Mouse (Mus musculus) embryo, embryonic 11 days (tissue): ENCODE data around the gene Tub.

Experiments
- DNase-seq: peaks from one replicate; pipeline ENCODE4 v3.0.0-alpha.2; 2015

Gene Tub

DNA sequence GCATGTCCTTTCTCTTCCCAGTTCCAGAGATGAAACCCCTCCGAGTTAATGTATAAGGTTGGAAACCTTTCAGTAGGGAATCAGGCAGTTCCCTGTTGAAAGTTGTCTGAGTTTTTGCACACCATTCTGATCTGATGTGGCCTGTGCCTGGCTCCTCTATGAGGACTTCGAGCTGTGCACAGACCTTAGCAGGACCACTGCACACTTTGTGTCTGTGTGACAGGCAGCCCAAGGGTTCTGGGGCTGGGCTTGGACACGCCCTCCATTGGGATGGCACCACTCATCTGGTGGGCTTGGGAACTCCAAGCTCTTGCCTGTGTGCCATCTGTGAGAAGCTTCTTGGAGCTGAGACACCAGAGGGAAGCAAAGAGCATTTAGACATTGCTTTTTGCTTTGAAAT is 81.2 kb downstream of the Tub start:
- DNase-seq = no peak

GRCm38 (mm10) chr7:109032054-109032453 is 81.9 kb downstream of the Tub start:
- no peak for DNase-seq

GRCm38 (mm10) chr7:109038121-109038735 is 88.1 kb downstream of the Tub start:
- DNase-seq = no peak

DNA sequence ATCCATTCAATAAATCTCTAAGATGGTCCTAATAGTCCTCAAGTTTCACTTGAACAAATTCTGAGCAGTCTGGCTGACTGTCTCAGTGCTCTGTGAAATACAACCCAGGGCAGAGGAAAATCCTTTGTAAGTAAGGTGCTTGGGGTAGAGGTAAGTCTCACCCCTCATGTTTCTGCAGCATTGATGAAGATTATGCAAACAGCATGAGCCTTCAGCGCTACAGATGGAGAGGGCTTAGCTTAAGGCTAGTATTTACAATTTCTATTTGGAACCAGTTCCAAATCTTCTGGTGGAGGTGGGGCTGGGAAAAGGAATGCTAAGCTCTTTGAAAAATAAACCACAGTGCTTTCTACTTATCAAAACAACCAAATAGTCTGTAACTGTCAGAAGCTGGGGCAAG is 88.8 kb downstream of the Tub start:
- DNase-seq = no peak

GRCm38 (mm10) chr7:109039445-109039844 is 89.3 kb downstream of the Tub start:
- DNase-seq = no peak

- DNase-seq = no peak
Observed at GRCm38 (mm10) chr7:109045876-109046275, 95.7 kb downstream of the Tub start.

DNA sequence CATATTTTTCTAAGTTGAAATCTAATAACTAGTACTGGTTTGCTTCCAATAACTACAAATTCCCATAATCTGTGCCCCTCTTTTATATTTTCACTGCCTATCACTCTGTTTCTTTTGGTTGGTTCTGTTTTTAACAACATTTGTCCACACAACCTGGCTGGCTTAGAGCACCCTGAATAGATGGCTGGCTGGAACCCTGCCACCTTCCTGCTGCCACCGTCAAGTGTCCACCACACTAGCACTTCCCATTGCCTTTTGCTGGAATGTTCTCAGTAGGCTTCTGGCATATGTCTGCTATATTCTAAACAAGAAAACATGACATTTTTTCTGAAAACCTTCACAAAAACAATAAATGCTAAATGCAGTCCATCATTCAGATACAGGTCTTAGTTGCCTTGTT is 100.7 kb downstream of the Tub start:
- DNase-seq = no peak

DNA sequence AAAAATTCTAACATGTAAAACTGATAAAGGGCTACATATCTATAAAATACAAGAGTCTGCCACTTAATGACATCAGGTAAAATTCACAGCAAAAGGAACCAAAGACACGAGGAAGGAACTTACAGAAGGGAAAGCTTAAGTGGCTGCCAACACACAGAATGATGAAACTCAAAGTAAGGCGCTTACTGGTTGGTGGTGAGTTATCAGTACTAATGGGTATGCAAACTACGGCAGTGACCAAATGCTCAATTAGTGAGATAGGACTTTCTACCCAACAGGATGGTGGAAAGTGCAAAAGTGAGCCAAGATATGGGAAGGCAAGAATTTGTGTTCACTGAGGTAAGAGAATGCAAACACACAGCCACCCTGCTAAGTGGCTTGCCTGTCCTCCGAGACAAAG is 109.4 kb downstream of the Tub start:
- no peak for DNase-seq

DNA sequence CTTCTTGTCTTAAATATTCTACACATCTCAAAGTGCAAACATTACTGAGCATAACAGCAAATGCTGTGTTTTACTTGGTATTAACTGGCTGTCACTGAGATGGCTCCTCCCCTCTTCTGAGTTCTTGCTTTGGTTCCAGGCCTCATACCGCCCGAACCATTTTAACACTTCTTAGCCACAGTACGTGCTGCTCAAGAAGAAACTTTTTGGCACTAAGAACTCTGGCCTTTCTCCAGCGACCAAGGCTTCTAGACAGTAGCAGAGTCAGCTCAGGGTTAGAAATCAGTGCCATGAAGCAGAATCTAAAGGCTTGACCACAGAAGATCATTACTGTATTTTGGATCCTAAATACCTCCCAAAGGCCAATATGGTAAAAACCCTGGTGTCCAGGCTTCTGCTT is 119.5 kb downstream of the Tub start:
- DNase-seq = no peak

DNA sequence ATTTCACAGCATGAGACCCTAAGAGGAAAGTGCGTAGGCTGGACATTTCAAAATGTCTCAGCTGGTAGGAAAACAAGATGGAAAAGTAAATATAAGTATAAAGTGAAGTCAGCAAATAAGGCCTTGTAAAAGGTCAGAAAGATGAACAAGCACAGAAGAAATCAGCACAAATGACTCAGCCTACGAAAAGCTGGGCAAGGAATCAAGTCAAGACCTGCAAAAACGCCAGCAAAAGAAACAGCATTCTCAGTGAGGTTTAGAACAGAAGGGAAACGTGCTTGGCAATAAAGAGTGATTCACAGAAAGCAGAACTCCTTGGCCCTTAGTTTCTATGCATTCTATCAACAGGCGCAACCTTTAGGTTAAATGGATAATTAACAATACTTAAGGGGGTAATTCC is 122.2 kb downstream of the Tub start:
- no peak for DNase-seq

- DNase-seq = peak; percentile 68
Observed at GRCm38 (mm10) chr7:109082269-109083112, 132.4 kb downstream of the Tub start.

GRCm38 (mm10) chr7:109083113-109083812 is 133.1 kb downstream of the Tub start, which contains the start of gene Ric3:
TSS of gene Ric3 (minus strand) at chr7:109083331.
- peak; percentile 80 for DNase-seq

- no peak for DNase-seq
Observed at GRCm38 (mm10) chr7:109083813-109084184, 133.7 kb downstream of the Tub start.
